In the genomic region with DNA sequence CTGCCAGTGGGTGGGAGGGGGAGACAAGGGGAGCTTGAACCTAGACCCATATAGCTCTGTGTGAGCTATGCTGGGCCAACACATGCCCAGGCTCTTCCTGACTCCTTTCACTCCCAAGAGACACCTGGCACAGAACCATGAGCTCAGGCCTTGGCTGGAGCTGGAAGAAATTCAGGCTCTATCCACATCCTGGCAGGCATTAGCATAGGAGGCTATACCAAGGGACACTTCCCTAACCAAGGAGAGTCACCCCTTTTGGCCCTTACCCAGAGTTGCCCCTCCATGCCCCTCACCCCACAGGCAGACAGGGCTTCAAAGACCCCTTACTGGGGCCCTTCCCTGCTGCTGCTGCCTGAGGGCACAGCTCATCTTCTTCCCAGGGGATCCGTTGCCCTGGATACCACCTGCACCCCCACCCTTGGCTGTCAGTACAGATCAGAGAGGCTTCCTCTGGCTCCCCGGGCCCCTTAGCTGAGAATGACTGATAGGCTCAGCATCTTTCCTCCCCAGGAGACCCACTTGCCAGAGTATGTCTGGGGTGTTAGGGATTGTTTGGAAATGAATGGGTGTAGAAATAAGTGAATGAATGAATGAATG, we compare ENCODE assay signal across 19 mouse cellular contexts. TPM values are rescaled to one million over a fixed set of nuclear protein-coding genes. Genes with fewer than 3 reads are reported as not detected.
DNase-seq lines count a peak whose midpoint lies in the region; ATAC-seq lines count a peak whose summit lies in the region.
"Had no signal": no experiment of that assay in that cellular context is flagged by ENCODE, and none has a peak within 500 bp of the region (broad histone marks: within the 10 kb centered on the region; RNA-seq: fewer than 3 reads in every experiment).

No protein-coding gene starts in this region.

- ATAC-seq in neural tube, embryonic 12.5 days (ENCODE audit: low FRiP score, low read depth): peak; percentile 21; the same call in 1 of the 2 replicates
- ATAC-seq in neural tube, embryonic 15.5 days (ENCODE audit: low FRiP score): no peak
- ATAC-seq in midbrain, embryonic 12.5 days (ENCODE audit: low FRiP score, low read depth): peak; percentile 48; the same call in 1 of the 2 replicates
- ATAC-seq: intestine, embryonic 15.5 days; liver, postnatal 0 days had no signal

- no peak overlapping the region for H3K4me2 ChIP-seq in neural tube, embryonic 12.5 days (replicated peaks)
- no peak overlapping the region for H3K4me2 ChIP-seq in neural tube, embryonic 15.5 days
- H3K4me2 ChIP-seq in midbrain, embryonic 12.5 days (replicated peaks): no peak overlapping the region
- H3K4me2 ChIP-seq: heart, embryonic 15.5 days; intestine, embryonic 15.5 days had no signal

- H3K27ac ChIP-seq in neural tube, embryonic 12.5 days: no peak overlapping the region; the same call in 1 of the 2 replicates
- H3K27ac ChIP-seq in neural tube, embryonic 15.5 days (replicated peaks): no peak overlapping the region
- no peak overlapping the region; the same call in 1 of the 2 replicates for H3K27ac ChIP-seq in midbrain, embryonic 12.5 days (replicated peaks)
- H3K27ac ChIP-seq: heart, embryonic 15.5 days; intestine, embryonic 15.5 days; kidney, postnatal 0 days had no signal

- peaks cover 24% of the 10 kb centered on the region for H3K4me1 ChIP-seq in neural tube, embryonic 12.5 days
- H3K4me1 ChIP-seq in neural tube, embryonic 15.5 days: peaks cover 48% of the 10 kb centered on the region
- peaks cover 36% of the 10 kb centered on the region for H3K4me1 ChIP-seq in midbrain, embryonic 12.5 days

- no peaks in the 10 kb centered on the region for H3K27me3 ChIP-seq in neural tube, embryonic 12.5 days (replicated peaks)
- no peaks in the 10 kb centered on the region for H3K27me3 ChIP-seq in neural tube, embryonic 15.5 days (replicated peaks)
- peaks cover 6% of the 10 kb centered on the region; the same call in 1 of the 2 replicates for H3K27me3 ChIP-seq in midbrain, embryonic 12.5 days
- H3K27me3 ChIP-seq: intestine, embryonic 15.5 days had no signal

- H3K4me3 ChIP-seq in neural tube, embryonic 12.5 days: no peak overlapping the region
- no peak overlapping the region for H3K4me3 ChIP-seq in neural tube, embryonic 15.5 days (replicated peaks)
- H3K4me3 ChIP-seq in midbrain, embryonic 12.5 days: no peak overlapping the region
- H3K4me3 ChIP-seq: heart, embryonic 15.5 days; intestine, embryonic 15.5 days had no signal

- 19% methylated on average over 2 of the region's 2 CpGs for WGBS in neural tube, embryonic 12.5 days
- WGBS in neural tube, embryonic 15.5 days: 14% methylated on average over 2 of the region's 2 CpGs
- 16% methylated on average over 2 of the region's 2 CpGs for WGBS in midbrain, embryonic 12.5 days

- intact Hi-C loops in heart, postnatal 25 days (cut with DNase I): no loop called here

- H3K9me3 ChIP-seq in neural tube, embryonic 12.5 days: no peaks in the 10 kb centered on the region
- H3K9me3 ChIP-seq in neural tube, embryonic 15.5 days (replicated peaks): no peaks in the 10 kb centered on the region
- H3K9me3 ChIP-seq in midbrain, embryonic 12.5 days: no peaks in the 10 kb centered on the region
- H3K9me3 ChIP-seq: heart, embryonic 15.5 days; intestine, embryonic 15.5 days had no signal

- no peaks in the 10 kb centered on the region for H3K36me3 ChIP-seq in neural tube, embryonic 12.5 days
- H3K36me3 ChIP-seq in neural tube, embryonic 15.5 days: no peaks in the 10 kb centered on the region
- H3K36me3 ChIP-seq in midbrain, embryonic 12.5 days: no peaks in the 10 kb centered on the region
- H3K36me3 ChIP-seq: heart, embryonic 15.5 days; intestine, embryonic 15.5 days had no signal

- peak; percentile 33 to 45 for DNase-seq in cerebellum, adult 18-20 months
- DNase-seq in cerebellum, adult 11 months: no peak
- no peak for DNase-seq in yolk sac, embryonic 10.5 days (ENCODE audit: low spot score)
- DNase-seq in kidney, postnatal 4 days: no peak
- no peak for DNase-seq in heart, postnatal 25 days (ENCODE audit: low spot score)
- DNase-seq: adrenal gland, adult 8-10 months; B cell, adult 2 months; layer of hippocampus, postnatal 36 days; liver, postnatal 0 days; lung, postnatal 36 days; thymus, adult 2 months had no signal

- H3K9ac ChIP-seq in neural tube, embryonic 12.5 days: no peak overlapping the region
- no peak overlapping the region for H3K9ac ChIP-seq in neural tube, embryonic 15.5 days (replicated peaks)
- no peak overlapping the region for H3K9ac ChIP-seq in midbrain, embryonic 12.5 days (replicated peaks)
- H3K9ac ChIP-seq: heart, embryonic 15.5 days; intestine, embryonic 15.5 days; liver, postnatal 0 days had no signal

RNA-seq across cellular contexts. Expression of a gene that starts 37.3 kb away (rescaled TPM):
- polyA plus RNA-seq in neural tube, embryonic 12.5 days (2016; fragmentation: Nextera tagmentation; extraction: Ambion mirVana): 15.6 and 16.5 TPM in 2 replicates
- 26.5 and 28.7 TPM in 2 replicates for polyA plus RNA-seq in neural tube, embryonic 15.5 days (2015; fragmentation: Nextera tagmentation; extraction: Ambion mirVana)
- 7.6 and 7.9 TPM in 2 replicates for polyA plus RNA-seq in midbrain, embryonic 12.5 days (2016; fragmentation: Nextera tagmentation; extraction: Ambion mirVana)
- 1 to 10 TPM; 9.1 to 9.9 TPM for total RNA-seq in heart, postnatal 25 days (2021)

RNA-seq across cellular contexts. Expression of a gene that starts 52.9 kb away (rescaled TPM):
- polyA plus RNA-seq in neural tube, embryonic 12.5 days (2016; fragmentation: Nextera tagmentation; extraction: Ambion mirVana): not detected in 2 replicates
- polyA plus RNA-seq in neural tube, embryonic 15.5 days (2015; fragmentation: Nextera tagmentation; extraction: Ambion mirVana): not detected in 2 replicates
- not detected in 2 replicates for polyA plus RNA-seq in midbrain, embryonic 12.5 days (2016; fragmentation: Nextera tagmentation; extraction: Ambion mirVana)
- total RNA-seq in heart, postnatal 25 days (2021): not detected
- total RNA-seq: adrenal gland, adult 8-10 months; layer of hippocampus, postnatal 36 days; monocyte, adult 5-6 weeks had no signal
- polyA plus RNA-seq: heart, embryonic 15.5 days; intestine, embryonic 15.5 days; kidney, postnatal 0 days; limb, embryonic 14.5 days; liver, postnatal 0 days had no signal

Comparison
In these comparisons a context has a peak if more than half of its experiments do, and no peak if none do; other contexts are left out.
1. DNase-seq: peak in cerebellum, adult 18-20 months (2 of 2); none in cerebellum, adult 11 months (single experiment), yolk sac, embryonic 10.5 days (single experiment), kidney, postnatal 4 days (0 of 2) and heart, postnatal 25 days (single experiment).